Mouse (Mus musculus) testis, adult 2 months (tissue): ENCODE data around the gene Gm20662.

ENCODE experiments used
- CTCF ChIP-seq: fragments of 200-500 bp; IDR thresholded peaks from 2 replicates; pipeline ENCODE4 v1.5.1; 2012; ENCODE audit warnings: low read depth, mild to moderate bottlenecking, inconsistent platforms, low read length, moderate library complexity; ENCODE audit not compliant: control insufficient read depth, insufficient read depth, insufficient replicate concordance
- POLR2A ChIP-seq: fragments of 200-500 bp; IDR thresholded peaks from 2 replicates; pipeline ENCODE4 v1.6.1; 2012; ENCODE audit warnings: low read depth, mild to moderate bottlenecking, inconsistent platforms, low read length, moderate library complexity; ENCODE audit not compliant: control insufficient read depth

DNA sequence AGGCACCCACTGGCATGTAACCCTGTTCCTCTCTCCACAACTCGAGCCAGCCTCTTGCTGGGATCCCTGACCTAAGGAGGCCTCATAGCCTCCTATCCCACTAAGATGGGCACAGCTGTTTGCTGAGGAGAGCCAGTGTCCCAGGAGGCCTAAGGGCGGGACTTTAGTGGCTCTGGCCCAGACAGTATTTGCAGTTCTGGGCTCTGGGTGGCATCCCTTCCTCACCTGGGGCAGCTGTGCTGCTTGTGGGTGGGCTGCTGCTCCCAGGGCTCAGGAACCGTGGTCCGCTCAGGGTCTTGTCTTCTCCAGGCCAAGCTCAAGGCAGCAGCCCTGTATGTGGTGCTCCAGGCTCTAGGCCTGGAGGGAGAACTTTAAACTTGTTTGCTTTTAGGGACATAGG lies 50.4 kb downstream of the Gm20662 start:
- TF ChIP-seq POLR2A, result no peak
- no peak for TF ChIP-seq CTCF
